Mouse (Mus musculus): ENCODE results near the gene Zfp661. TPM values are rescaled to one million over a fixed set of nuclear protein-coding genes. Genes with fewer than 3 reads are reported as not detected.

The Zfp661 gene
- total and polyA plus RNA-seq, 2 experiments: 2.3 to 3.1 TPM

GRCm38 (mm10) chr2:127525004-127525775 lies 61.7 kb downstream of the Zfp661 start:
- no peak for DNase-seq (ENCODE audit: extremely low read depth, low read depth, low spot score)
- no peaks in the 10 kb centered on the region; the same call in 1 of the 2 replicates for H3K27me3 ChIP-seq (ENCODE audit: control insufficient read depth, insufficient read depth, low read length)
- TF ChIP-seq CTCF (IDR thresholded peaks at IDR 0.05; ENCODE audit: low read depth, low read length): no peak
- TF ChIP-seq POLR2A (IDR thresholded peaks at IDR 0.05; ENCODE audit: extremely low read depth, insufficient read depth, low read length): no peak
- no peaks in the 10 kb centered on the region for H3K79me2 ChIP-seq (ENCODE audit: control insufficient read depth, insufficient read depth, low read length)
- H3K27ac ChIP-seq (replicated peaks; ENCODE audit: insufficient read depth, low read depth, low read length): no peak overlapping the region
- no peaks in the 10 kb centered on the region for H3K4me1 ChIP-seq (ENCODE audit: control insufficient read depth, insufficient read depth, low read length)
- no peaks in the 10 kb centered on the region for H3K36me3 ChIP-seq (ENCODE audit: control insufficient read depth, insufficient read depth, low read length)
- WGBS: 90% methylated on average over 3 of the region's 3 CpGs
- H3K9ac ChIP-seq (ENCODE audit: low read depth, low read length): no peak overlapping the region
- H3K4me3 ChIP-seq (ENCODE audit: insufficient read depth, low read depth, low read length): no peak overlapping the region

Other genes starting within 250 kb of the Zfp661 start
- gene Astl, start 248.5 kb downstream of the Zfp661 start, total RNA-seq (2014; rRNA removed): not detected in 2 replicates
- gene Astl, start 248.5 kb downstream of the Zfp661 start, polyA plus RNA-seq (2012; rRNA removed): not detected in 2 replicates
- gene Adra2b, start 223.9 kb downstream of the Zfp661 start, total RNA-seq (2014; rRNA removed): 2.5 and 4.0 TPM in 2 replicates
- 5.0 TPM in 2 replicates for gene Adra2b, start 223.9 kb downstream of the Zfp661 start, polyA plus RNA-seq (2012; rRNA removed)
- gene Gpat2, start 161.9 kb downstream of the Zfp661 start, total RNA-seq (2014; rRNA removed): 1.2 and 1.3 TPM in 2 replicates
- gene Gpat2, start 161.9 kb downstream of the Zfp661 start, polyA plus RNA-seq (2012; rRNA removed): 2.1 and 2.2 TPM in 2 replicates
- gene Fahd2a, start 142.5 kb downstream of the Zfp661 start, total RNA-seq (2014; rRNA removed): 17.5 and 18.5 TPM in 2 replicates
- gene Fahd2a, start 142.5 kb downstream of the Zfp661 start, polyA plus RNA-seq (2012; rRNA removed): 21.5 and 27.3 TPM in 2 replicates
- gene Kcnip3, start 65.0 kb downstream of the Zfp661 start, total RNA-seq (2014; rRNA removed): 0.09 and 0.67 TPM in 2 replicates
- gene Kcnip3, start 65.0 kb downstream of the Zfp661 start, polyA plus RNA-seq (2012; rRNA removed): 0.25 and 0.45 TPM in 2 replicates
- gene Prom2, start 45.6 kb downstream of the Zfp661 start, total RNA-seq (2014; rRNA removed): 0.07 TPM in 1 of 2 replicates, not detected in the other
- gene Prom2, start 45.6 kb downstream of the Zfp661 start, polyA plus RNA-seq (2012; rRNA removed): 5.9 TPM in 1 of 2 replicates, not detected in the other
- 53.2 and 59.9 TPM in 2 replicates for gene Mrps5, start 128 bp upstream of the Zfp661 start, total RNA-seq (2014; rRNA removed)
- 47.1 and 59.8 TPM in 2 replicates for gene Mrps5, start 128 bp upstream of the Zfp661 start, polyA plus RNA-seq (2012; rRNA removed)
- 0.34 and 0.65 TPM in 2 replicates for gene Mal, start 69.6 kb upstream of the Zfp661 start, total RNA-seq (2014; rRNA removed)
- 0.05 and 0.15 TPM in 2 replicates for gene Mal, start 69.6 kb upstream of the Zfp661 start, polyA plus RNA-seq (2012; rRNA removed)
- gene Mall, start 142.8 kb upstream of the Zfp661 start, total RNA-seq (2014; rRNA removed): not detected in 2 replicates
- gene Mall, start 142.8 kb upstream of the Zfp661 start, polyA plus RNA-seq (2012; rRNA removed): 0.06 and 0.17 TPM in 2 replicates
- 4.7 and 5.8 TPM in 2 replicates for gene Nphp1, start 201.8 kb upstream of the Zfp661 start, total RNA-seq (2014; rRNA removed)
- gene Nphp1, start 201.8 kb upstream of the Zfp661 start, polyA plus RNA-seq (2012; rRNA removed): 1.6 and 2.1 TPM in 2 replicates
- gene Mtln, start 205.4 kb upstream of the Zfp661 start, total RNA-seq (2014; rRNA removed): 36.0 and 47.6 TPM in 2 replicates
- gene Mtln, start 205.4 kb upstream of the Zfp661 start, polyA plus RNA-seq (2012; rRNA removed): 29.9 and 30.7 TPM in 2 replicates
- gene Bub1, start 244.8 kb upstream of the Zfp661 start, total RNA-seq (2014; rRNA removed): 0.18 and 0.47 TPM in 2 replicates
- 0.06 TPM in 2 replicates for gene Bub1, start 244.8 kb upstream of the Zfp661 start, polyA plus RNA-seq (2012; rRNA removed)

All from liver, adult 2 months (tissue).